Mouse (Mus musculus) natural killer cell, adult 2 months (primary cell): ENCODE measurements around the gene Il9.

Experiments
- DNase-seq, 2 experiments: peaks; one replicate each; pipeline ENCODE4 v3.0.0; 2022; ENCODE audit warnings: low spot score in 2 of 2

The Il9 gene

GRCm38 (mm10) chr13:56471951-56472350 lies 10.1 kb downstream of the Il9 start:
- no peak for DNase-seq

DNA sequence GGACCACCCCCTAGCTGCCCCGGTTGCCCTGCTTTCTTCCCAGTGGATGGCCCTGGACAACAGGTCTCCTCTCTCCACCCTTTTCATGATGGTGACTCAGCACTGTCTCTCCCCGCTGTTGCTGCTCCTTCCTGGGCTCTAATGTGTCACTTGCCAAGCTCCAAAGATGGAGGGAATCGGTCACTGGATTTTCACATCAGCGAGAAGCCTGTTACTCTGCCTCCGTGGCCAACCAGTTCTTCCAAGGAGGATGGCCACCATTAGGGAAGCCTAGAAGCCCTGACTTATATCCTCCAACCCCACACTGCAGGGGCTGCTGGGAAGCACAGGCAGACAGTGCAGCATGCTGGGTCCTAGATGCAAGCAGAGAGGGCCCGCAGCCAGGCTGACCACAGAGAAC lies 10.8 kb downstream of the Il9 start:
- DNase-seq = no peak

DNA sequence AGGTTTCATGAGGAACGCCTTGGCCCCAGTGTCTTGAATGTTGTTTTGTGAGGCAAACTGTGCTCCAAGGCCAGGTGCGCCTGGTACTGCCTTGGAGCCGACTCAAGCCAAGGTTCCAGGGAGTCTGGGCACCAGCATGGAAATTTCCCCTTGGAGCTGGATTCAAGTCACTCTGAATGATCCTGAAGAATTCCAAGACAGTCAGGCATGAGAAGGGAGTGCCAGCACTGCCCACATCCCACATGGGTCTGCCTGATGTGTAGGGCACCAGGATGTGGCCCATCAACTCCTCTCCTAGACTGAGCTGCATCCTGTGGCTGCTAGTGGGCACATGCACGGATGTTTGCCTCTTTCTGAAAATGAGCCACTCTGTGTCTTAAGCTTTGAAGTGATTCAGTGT lies 13.5 kb downstream of the Il9 start:
- no peak for DNase-seq

DNA sequence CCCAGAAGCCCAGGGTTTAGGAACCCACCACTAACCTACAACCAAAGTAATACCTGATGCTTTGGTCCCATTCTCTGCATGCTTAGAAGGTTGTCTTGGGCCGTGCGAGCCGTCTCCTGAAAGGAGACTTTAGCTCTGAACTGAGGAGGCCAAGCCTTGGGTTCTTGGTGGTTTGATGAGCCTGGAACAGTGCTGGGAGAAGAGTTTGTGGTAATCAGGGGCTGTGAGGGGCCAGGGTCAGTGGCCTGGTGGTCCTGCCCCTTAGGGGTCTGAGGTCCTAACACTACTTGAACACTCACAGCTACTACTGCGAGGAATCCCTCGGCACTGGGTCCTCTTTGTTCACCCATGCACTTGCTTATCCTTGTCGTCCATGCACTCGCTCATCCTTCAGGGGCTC lies 14.3 kb downstream of the Il9 start:
- no peak for DNase-seq

DNA sequence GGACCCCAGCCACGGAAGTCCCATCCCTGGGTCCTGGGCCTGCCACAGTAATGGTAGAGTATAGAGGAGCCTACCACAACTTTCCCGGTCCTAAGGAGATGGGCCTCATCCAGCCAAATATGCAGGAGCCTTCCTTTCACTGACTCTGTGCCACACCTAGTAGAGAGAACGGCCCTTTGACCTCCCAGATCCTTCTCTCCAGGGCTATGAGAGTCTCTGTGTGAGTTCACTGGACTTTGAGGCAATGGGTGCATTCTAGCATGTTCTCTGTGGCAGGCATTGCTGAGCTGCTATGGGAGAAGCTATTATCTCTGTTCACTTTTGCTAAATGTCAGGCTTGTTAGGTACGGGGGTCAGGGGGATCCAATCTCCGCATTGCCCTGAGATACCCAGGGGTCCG lies 18.3 kb downstream of the Il9 start:
- DNase-seq = no peak

DNA sequence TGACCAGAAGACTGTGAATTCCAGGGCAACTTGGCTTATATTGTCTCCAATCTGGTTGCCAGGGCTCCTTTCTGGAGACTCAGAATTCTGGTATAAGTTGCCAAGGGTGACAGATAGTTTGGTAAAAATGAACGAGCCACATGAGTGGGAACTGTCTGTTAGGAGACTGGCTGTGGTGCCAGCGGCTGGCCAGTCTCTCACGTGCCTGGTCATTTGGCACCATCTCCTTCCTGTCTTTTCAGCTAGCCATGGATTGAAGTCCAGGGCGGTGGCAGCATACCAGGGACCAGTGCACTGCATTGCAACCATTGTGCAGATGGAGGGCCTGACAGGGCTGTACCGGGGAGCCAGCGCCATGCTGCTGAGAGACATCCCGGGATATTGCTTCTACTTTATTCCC lies 18.8 kb downstream of the Il9 start:
- DNase-seq = no peak

- no peak for DNase-seq
Measured at GRCm38 (mm10) chr13:56462791-56463190, 19.3 kb downstream of the Il9 start.

DNA sequence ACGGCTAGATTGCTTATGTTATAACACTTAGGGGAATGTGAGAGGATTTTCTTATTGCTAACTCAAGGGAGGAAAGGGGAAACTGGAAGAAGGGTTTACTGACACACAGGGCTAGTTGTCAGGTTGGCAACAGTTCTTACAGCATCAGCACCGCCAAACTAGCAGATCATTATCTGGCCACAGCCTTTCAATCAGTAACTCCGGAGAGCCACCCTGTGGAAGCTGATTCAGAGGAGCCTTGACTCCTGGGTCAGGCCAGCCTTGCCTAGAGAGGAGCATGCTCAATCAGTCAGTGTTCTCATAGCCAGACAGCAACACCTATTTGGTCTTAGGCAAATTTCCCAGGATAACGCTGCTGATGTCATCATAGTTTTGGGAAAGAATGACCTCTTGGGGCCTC lies 20.6 kb downstream of the Il9 start:
- DNase-seq = no peak

- DNase-seq = no peak
Measured at GRCm38 (mm10) chr13:56458001-56458400, 24.0 kb downstream of the Il9 start.

DNA sequence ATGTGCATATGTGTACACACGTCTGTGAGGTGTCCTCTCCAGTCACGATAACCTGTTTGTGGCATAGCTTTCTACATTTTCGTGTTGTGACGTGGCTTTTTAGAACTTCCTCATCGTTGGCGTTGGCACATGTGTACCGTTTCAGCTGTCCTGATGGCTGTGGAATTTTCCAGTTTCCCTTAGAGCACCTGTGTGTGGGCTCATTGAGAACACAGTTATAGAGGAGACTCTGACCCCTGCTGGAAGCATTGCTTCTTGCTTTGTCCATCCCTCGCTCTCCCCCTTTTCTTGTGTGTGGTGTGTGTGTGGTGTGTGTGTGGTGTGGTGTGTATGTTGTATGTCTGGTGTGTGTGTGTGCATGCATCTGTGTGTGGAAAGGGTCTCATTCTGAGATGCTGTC lies 32.0 kb downstream of the Il9 start:
- no peak for DNase-seq

DNA sequence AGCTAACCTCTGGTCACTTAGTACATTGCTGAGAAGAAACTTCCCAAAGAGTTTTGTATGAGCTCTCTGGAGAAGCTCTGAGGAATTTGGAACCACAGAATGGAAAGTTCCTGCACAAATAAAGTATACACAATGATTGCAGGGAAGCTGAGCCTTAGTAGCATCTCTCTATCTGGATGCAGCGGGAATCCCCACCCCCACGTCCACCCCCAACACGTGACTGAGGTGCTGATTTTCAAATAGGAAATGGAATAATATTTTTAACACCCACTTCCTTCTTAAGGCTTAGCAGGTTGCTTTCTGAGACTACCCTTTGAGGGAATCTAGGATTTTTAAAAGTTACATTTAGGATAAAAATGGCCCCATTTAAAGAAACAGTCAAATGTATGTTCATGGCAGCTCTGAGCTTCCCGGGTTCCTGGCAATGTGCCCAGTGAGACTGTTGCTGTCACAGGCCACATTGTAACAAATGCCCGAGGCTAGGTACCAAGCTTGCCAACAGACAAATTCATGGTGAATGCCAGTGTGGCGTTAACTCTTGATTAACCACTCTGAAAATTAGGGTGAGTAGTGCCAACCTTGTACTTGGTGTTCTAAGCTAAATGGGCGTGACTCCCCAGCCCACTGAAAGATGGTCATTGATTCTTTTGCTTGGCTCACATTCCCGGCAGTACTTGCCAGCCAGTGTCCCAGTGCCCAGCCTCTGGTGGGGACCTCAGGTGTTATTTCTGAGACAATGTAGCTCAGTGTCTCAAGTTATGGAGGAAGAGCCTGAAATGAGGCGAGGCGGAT lies 32.6 kb downstream of the Il9 start:
- no peak for DNase-seq

- DNase-seq = no peak
Measured at GRCm38 (mm10) chr13:56444996-56445395, 37.0 kb downstream of the Il9 start.

- DNase-seq = no peak
Measured at GRCm38 (mm10) chr13:56444112-56444511, 37.9 kb downstream of the Il9 start.

- DNase-seq = no peak
Measured at GRCm38 (mm10) chr13:56443411-56443810, 38.6 kb downstream of the Il9 start.

GRCm38 (mm10) chr13:56438211-56439075 lies 43.6 kb downstream of the Il9 start, which contains the start of gene Slc25a48:
Slc25a48 (plus strand) TSS chr13:56438355.
- no peak for DNase-seq

GRCm38 (mm10) chr13:56435615-56436287 lies 46.3 kb downstream of the Il9 start:
- no peak for DNase-seq

DNA sequence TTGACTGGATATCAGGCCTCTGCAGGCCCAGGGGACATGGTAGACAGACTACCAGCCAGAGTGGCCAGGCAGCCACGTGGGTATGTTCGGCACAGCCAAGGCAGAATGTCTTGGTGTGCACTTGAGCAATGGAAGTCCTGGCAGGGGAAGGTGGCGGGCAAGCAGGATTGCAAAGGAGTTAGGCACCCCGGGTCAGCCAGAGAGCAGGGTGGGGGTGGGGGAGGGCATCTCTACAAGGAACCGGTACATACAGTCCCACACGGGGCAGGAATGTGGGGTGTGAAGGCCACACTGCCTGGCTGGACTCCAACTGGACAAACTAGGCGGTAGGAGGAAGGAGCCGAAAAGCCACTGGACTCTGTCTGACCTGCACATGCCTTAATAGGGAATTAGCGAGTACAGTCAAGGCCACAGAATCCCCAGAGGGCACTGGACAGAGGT lies 47.7 kb downstream of the Il9 start:
- DNase-seq = no peak

- peak in 1 of 2 experiments; percentile 4 for DNase-seq
Measured at GRCm38 (mm10) chr13:56433466-56433865, 48.6 kb downstream of the Il9 start.

DNA sequence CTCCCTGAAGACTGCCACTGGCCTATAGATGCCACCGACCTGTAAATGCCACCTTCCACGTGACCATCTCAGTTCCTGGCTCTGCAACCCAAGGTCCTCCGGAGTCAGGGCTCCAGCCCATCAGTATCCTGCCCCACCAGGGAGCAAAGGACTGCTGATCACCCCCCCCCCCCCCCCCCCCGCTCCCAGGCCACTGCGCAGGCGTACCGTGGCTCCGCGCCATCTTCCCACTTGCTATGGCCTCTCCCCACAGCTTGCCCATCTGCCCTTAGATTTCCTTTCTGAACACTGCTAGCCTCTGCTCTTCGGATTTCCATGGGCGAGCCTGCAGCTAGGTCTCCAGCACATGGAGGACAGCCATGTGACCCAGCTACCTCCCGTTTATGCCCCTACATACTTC lies 49.5 kb downstream of the Il9 start:
- DNase-seq = no peak
